Mouse (Mus musculus) G1E (cell line): ENCODE results near the gene 1700013H16Rik. TPM values are rescaled to one million over a fixed set of nuclear protein-coding genes. Genes with fewer than 3 reads are reported as not detected.

Source experiments
- ATAC-seq: 2 replicates; pipeline ENCODE4 v1.8.0; 2016; ENCODE audit warnings: mild to moderate bottlenecking; ENCODE audit not compliant: insufficient number of reproducible peaks, poor library complexity, low FRiP score, severe bottlenecking; ENCODE audit errors: extremely low read depth
- DNase-seq: peaks from one replicate; pipeline ENCODE4 v3.0.0; 2012; ENCODE audit warnings: low spot score
- H3K27me3 ChIP-seq: 2 replicates; pipeline ENCODE4 v1.6.1; 2012; ENCODE audit warnings: mild to moderate bottlenecking, low read length, inconsistent platforms; ENCODE audit not compliant: insufficient read depth
- H3K36me3 ChIP-seq: replicated peaks from 2 replicates; pipeline ENCODE3; 2012; ENCODE audit warnings: mild to moderate bottlenecking, inconsistent platforms
- H3K4me1 ChIP-seq: 2 replicates; pipeline ENCODE4 v1.6.1; 2012; ENCODE audit warnings: low read depth, low read length, inconsistent platforms, mixed read lengths; ENCODE audit not compliant: insufficient read depth
- H3K4me3 ChIP-seq: 2 replicates; pipeline ENCODE4 v1.5.1; 2012; ENCODE audit warnings: low read depth, mild to moderate bottlenecking, inconsistent platforms, low read length, moderate library complexity, mixed read lengths
- H3K9me3 ChIP-seq: replicated peaks from 2 replicates; pipeline ENCODE4 v1.6.1; 2012; ENCODE audit warnings: inconsistent platforms
- CTCF ChIP-seq: IDR thresholded peaks from 2 replicates; pipeline ENCODE4 v1.5.1; 2012; ENCODE audit warnings: low read depth, low read length, inconsistent platforms, mixed read lengths
- GATA1 ChIP-seq: IDR thresholded peaks from 2 replicates; pipeline ENCODE4 v1.6.1; 2012; ENCODE audit warnings: borderline replicate concordance, low read length, inconsistent platforms, mixed read lengths
- GATA2 ChIP-seq: IDR thresholded peaks from 2 replicates; pipeline ENCODE4 v1.6.1; 2012; ENCODE audit warnings: low read depth, low read length, inconsistent platforms, borderline replicate concordance
- POLR2AphosphoS5 ChIP-seq: IDR thresholded peaks from 2 replicates; pipeline ENCODE4 v1.6.1; 2012; ENCODE audit warnings: low read depth, low read length, inconsistent platforms; ENCODE audit not compliant: insufficient replicate concordance
- TAL1 ChIP-seq: conservative IDR thresholded peaks from 2 replicates; pipeline ENCODE4 v1.6.1; 2012; ENCODE audit warnings: low read depth, low read length, inconsistent platforms, mixed read lengths
- polyA plus RNA-seq: library from polyadenylated mRNA; stranded (reverse); fragments of >175 nt; gene quantifications from 2 replicates; pipeline ENCODE4 v1.2.3, GENCODE M21; 2012
- total RNA-seq, 2 experiments: library from RNA; stranded (forward) in 1 of 2; stranded (reverse) in 1 of 2; fragments of 200-1000 nt in 1 of 2; fragments of >200 nt in 1 of 2; fragmentation: Nextera tagmentation in 1 of 2; gene quantifications; 2 replicates each; pipeline ENCODE4 v1.2.3; 2014 to 2017

1700013H16Rik gene
- total and polyA plus RNA-seq, 3 experiments, result not detected

- DNase-seq (no peak), ATAC-seq (no peak)
- H3K9me3 ChIP-seq, result no peaks in the 10 kb centered on the region
- H3K36me3 ChIP-seq, result no peaks in the 10 kb centered on the region
- H3K4me1 ChIP-seq, result no peaks in the 10 kb centered on the region
- no peaks in the 10 kb centered on the region for H3K27me3 ChIP-seq
- no peak overlapping the region for H3K4me3 ChIP-seq
- TF ChIP-seq GATA1 (no peak), CTCF (no peak), TAL1 (no peak), POLR2AphosphoS5 (no peak), GATA2 (no peak)
These were observed 64.5 kb downstream of the 1700013H16Rik start for GRCm38 (mm10) chrX:53693141-53693540.

Other genes with a start within 250 kb of the 1700013H16Rik start
- gene Rtl8c, start 149.8 kb downstream of the 1700013H16Rik start, total RNA-seq (2014; fragmentation: Nextera tagmentation), result not detected in 2 replicates
- not detected in 2 replicates for gene Rtl8c, start 149.8 kb downstream of the 1700013H16Rik start, total RNA-seq (2017)
- not detected in 2 replicates for gene Rtl8c, start 149.8 kb downstream of the 1700013H16Rik start, polyA plus RNA-seq
- not detected in 2 replicates for gene Gm14597, start 148.9 kb downstream of the 1700013H16Rik start, total RNA-seq (2014; fragmentation: Nextera tagmentation)
- 0.38 TPM in 1 of 2 replicates, not detected in the other for gene Gm14597, start 148.9 kb downstream of the 1700013H16Rik start, total RNA-seq (2017)
- not detected in 2 replicates for gene Gm14597, start 148.9 kb downstream of the 1700013H16Rik start, polyA plus RNA-seq
- not detected in 2 replicates for gene Rtl8a, start 114.1 kb downstream of the 1700013H16Rik start, total RNA-seq (2014; fragmentation: Nextera tagmentation)
- not detected in 2 replicates for gene Rtl8a, start 114.1 kb downstream of the 1700013H16Rik start, total RNA-seq (2017)
- not detected in 2 replicates for gene Rtl8a, start 114.1 kb downstream of the 1700013H16Rik start, polyA plus RNA-seq
- gene Rtl8b, start 87.4 kb downstream of the 1700013H16Rik start, total RNA-seq (2014; fragmentation: Nextera tagmentation), result not detected in 2 replicates
- gene Rtl8b, start 87.4 kb downstream of the 1700013H16Rik start, total RNA-seq (2017), result not detected in 2 replicates
- not detected in 2 replicates for gene Rtl8b, start 87.4 kb downstream of the 1700013H16Rik start, polyA plus RNA-seq
- gene 4930502E18Rik, start 33.0 kb downstream of the 1700013H16Rik start, total RNA-seq (2014; fragmentation: Nextera tagmentation), result not detected in 2 replicates
- 0.12 TPM in 1 of 2 replicates, not detected in the other for gene 4930502E18Rik, start 33.0 kb downstream of the 1700013H16Rik start, total RNA-seq (2017)
- gene 4930502E18Rik, start 33.0 kb downstream of the 1700013H16Rik start, polyA plus RNA-seq, result not detected in 2 replicates
- not detected in 2 replicates for gene Zfp36l3, start 18.6 kb upstream of the 1700013H16Rik start, total RNA-seq (2014; fragmentation: Nextera tagmentation)
- 0.05 TPM in 1 of 2 replicates, not detected in the other for gene Zfp36l3, start 18.6 kb upstream of the 1700013H16Rik start, total RNA-seq (2017)
- gene Zfp36l3, start 18.6 kb upstream of the 1700013H16Rik start, polyA plus RNA-seq, result not detected in 2 replicates
- gene Xlr, start 39.9 kb upstream of the 1700013H16Rik start, total RNA-seq (2014; fragmentation: Nextera tagmentation), result not detected in 2 replicates
- 12.8 and 17.5 TPM in 2 replicates for gene Xlr, start 39.9 kb upstream of the 1700013H16Rik start, total RNA-seq (2017)
- 0.08 and 0.18 TPM in 2 replicates for gene Xlr, start 39.9 kb upstream of the 1700013H16Rik start, polyA plus RNA-seq